Mouse (Mus musculus) intestine, embryonic 16.5 days (tissue): ENCODE results near the gene Pde2a. TPM values are rescaled to one million over a fixed set of nuclear protein-coding genes. Genes with fewer than 3 reads are reported as not detected.
A peak's percentile ranks its signal among the peaks of the same experiment; 100 is the strongest.

Source experiments
- ATAC-seq: fragments of 200-750 bp; cut with Nextera tagmentation; 2 replicates; pipeline ENCODE4 v1.8.0; 2017; ENCODE audit warnings: moderate TSS enrichment, moderate library complexity
- H3K27ac ChIP-seq: fragments of 300-500 bp; sonication (generic); 2 replicates; pipeline ENCODE4 v1.5.1; 2014; ENCODE audit warnings: mild to moderate bottlenecking, low read length
- H3K27me3 ChIP-seq: fragments of 300-500 bp; sonication (generic); replicated peaks from 2 replicates; pipeline ENCODE4 v1.6.1; 2014; ENCODE audit warnings: low read length, control low read depth, mixed read lengths; ENCODE audit not compliant: control insufficient read depth, insufficient read depth
- H3K36me3 ChIP-seq: fragments of 300-500 bp; sonication (generic); 2 replicates; pipeline ENCODE4 v1.6.1; 2014; ENCODE audit warnings: low read length, control low read depth; ENCODE audit not compliant: control insufficient read depth, insufficient read depth
- H3K4me1 ChIP-seq: fragments of 300-500 bp; sonication (generic); 2 replicates; pipeline ENCODE4 v1.6.1; 2014; ENCODE audit warnings: low read length, control low read depth, mixed read lengths; ENCODE audit not compliant: control insufficient read depth, insufficient read depth
- H3K4me2 ChIP-seq: fragments of 300-500 bp; sonication (generic); 2 replicates; pipeline ENCODE4 v1.6.1; 2014; ENCODE audit warnings: low read depth, low read length, control low read depth
- H3K4me3 ChIP-seq: fragments of 300-500 bp; sonication (generic); 2 replicates; pipeline ENCODE4 v1.5.1; 2014; ENCODE audit warnings: mild to moderate bottlenecking, low read length
- H3K9ac ChIP-seq: fragments of 300-500 bp; sonication (generic); 2 replicates; pipeline ENCODE4 v1.6.1; 2014; ENCODE audit warnings: low read depth, low read length
- H3K9me3 ChIP-seq: fragments of 300-500 bp; sonication (generic); 2 replicates; pipeline ENCODE4 v1.6.1; 2016; ENCODE audit warnings: low read length, control low read depth; ENCODE audit not compliant: control insufficient read depth
- WGBS: fragments of 180-500 bp; shearing (Covaris S2); extraction: QIAGEN DNeasy Blood & Tissue Kit; methylation state at CpG from one replicate; pipeline ENCODE4 v1.1.7; 2014; 5-methylcytosine and 5-hydroxymethylcytosine counted together
- polyA plus RNA-seq: library from polyadenylated mRNA; unstranded; fragments of >200 nt; fragmentation: Nextera tagmentation; extraction: Ambion mirVana; gene quantifications from 2 replicates; pipeline ENCODE4 v1.2.1, GENCODE M21; 2015

Pde2a gene
- polyA plus RNA-seq, 1 experiment from 2014 or later, result 23.0 TPM

DNA sequence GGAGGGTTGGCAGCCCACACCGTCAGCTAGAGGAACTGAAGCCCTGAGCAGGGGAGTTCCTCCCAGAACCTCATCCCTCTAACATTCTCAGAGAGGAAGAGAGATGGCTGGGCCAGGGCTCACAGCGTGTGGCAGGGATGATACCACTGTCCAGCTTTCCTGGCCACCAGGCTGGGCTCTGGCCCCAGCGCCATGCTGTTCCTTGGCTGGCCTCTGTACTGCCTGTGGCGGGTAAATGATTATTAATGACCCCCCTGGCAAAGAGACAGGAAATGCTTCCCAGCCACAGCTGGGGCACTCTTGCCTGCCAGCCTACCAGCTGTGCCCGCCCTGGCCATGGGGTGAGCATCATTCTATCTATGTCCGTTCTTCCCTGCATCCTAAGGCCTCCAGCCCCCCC, 33.6 kb downstream of the Pde2a start:
- no peaks in the 10 kb centered on the region for H3K9me3 ChIP-seq
- no peak overlapping the region for H3K27ac ChIP-seq
- 72% methylated on average over 6 of the region's 6 CpGs for WGBS
- no peak overlapping the region for H3K9ac ChIP-seq
- no peaks in the 10 kb centered on the region for H3K36me3 ChIP-seq
- peaks cover 17% of the 10 kb centered on the region; the same call in 1 of the 2 replicates for H3K27me3 ChIP-seq
- no peak overlapping the region for H3K4me2 ChIP-seq
- H3K4me1 ChIP-seq, result peaks cover 5% of the 10 kb centered on the region; the same call in 1 of the 2 replicates
- no peak overlapping the region for H3K4me3 ChIP-seq
- ATAC-seq, result no peak

DNA sequence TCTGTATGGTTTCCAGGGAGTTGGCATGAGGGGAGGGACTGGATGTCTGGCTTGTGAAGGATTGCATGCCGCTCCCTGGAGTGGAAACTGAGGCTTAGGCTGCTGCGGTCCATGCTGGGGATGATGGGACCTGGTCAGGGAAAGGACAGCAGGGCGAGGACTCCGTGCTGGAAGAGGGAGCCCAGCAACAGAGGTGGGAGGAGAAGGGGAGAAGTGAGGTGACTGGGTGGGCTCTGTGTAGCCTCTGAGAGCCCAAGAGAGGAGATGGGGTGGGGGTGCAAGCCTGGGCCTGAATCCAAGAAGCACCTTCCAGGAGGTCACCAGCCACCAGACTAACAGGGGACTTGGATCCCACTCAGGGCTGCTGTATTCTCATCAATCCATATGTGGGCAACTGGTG, 34.8 kb downstream of the Pde2a start:
- H3K4me3 ChIP-seq, result no peak overlapping the region
- no peak overlapping the region for H3K4me2 ChIP-seq
- no peaks in the 10 kb centered on the region for H3K36me3 ChIP-seq
- ATAC-seq, result no peak
- no peak overlapping the region for H3K27ac ChIP-seq
- no peak overlapping the region for H3K9ac ChIP-seq
- WGBS, result 61% methylated on average over 4 of the region's 4 CpGs
- H3K4me1 ChIP-seq, result peaks cover 12% of the 10 kb centered on the region
- no peaks in the 10 kb centered on the region for H3K9me3 ChIP-seq
- H3K27me3 ChIP-seq, result peaks cover 16% of the 10 kb centered on the region; the same call in 1 of the 2 replicates

DNA sequence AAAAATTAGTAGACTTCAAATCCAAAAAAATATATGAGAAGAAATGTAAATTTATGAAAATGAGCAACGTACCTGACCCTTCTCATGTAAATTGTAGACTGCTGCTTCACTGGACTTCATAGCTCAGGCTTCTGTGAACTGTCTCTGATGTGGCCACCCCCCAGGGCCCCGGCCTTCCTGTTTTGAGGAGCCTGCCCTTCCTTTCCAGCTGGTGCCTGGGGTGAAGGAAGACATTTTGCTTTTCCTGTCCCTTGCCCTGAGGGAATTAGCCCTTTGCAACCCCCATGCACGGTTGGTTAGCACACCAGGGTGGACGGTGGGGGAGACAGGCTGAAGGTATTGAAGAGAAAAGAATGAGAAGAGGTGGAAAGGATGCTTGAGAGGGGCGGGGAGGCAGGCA, 35.3 kb downstream of the Pde2a start:
- H3K27me3 ChIP-seq, result peaks cover 11% of the 10 kb centered on the region; the same call in 1 of the 2 replicates
- H3K27ac ChIP-seq, result peak overlapping the region; percentile 14; the same call in 1 of the 2 replicates
- WGBS, result 48% methylated on average over 5 of the region's 5 CpGs
- H3K4me3 ChIP-seq, result no peak overlapping the region
- no peak overlapping the region for H3K4me2 ChIP-seq
- H3K9ac ChIP-seq, result no peak overlapping the region
- no peaks in the 10 kb centered on the region for H3K9me3 ChIP-seq
- peaks cover 12% of the 10 kb centered on the region for H3K4me1 ChIP-seq
- ATAC-seq, result no peak
- H3K36me3 ChIP-seq, result no peaks in the 10 kb centered on the region

DNA sequence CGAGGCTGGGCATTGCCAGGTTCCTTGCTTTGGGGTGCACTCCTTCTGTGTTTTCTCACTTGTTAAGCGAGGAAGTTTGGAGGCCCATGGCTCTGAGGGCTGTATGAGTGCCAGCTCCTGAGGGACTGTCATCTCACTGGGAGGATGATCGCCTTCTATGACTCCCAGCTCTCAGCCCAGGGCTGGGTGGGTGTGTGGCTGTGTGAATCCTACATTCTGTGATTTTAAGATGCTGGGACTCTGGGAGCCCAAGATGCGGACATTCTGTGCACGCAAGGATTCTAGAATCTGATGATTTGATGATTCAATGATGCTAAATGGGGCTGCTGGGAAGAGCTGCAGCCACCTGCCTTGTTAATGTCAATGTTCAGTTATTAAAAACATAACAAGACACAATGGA, 35.8 kb downstream of the Pde2a start:
- no peak overlapping the region; the same call in 1 of the 2 replicates for H3K27ac ChIP-seq
- no peaks in the 10 kb centered on the region for H3K9me3 ChIP-seq
- 79% methylated on average over 5 of the region's 5 CpGs for WGBS

DNA sequence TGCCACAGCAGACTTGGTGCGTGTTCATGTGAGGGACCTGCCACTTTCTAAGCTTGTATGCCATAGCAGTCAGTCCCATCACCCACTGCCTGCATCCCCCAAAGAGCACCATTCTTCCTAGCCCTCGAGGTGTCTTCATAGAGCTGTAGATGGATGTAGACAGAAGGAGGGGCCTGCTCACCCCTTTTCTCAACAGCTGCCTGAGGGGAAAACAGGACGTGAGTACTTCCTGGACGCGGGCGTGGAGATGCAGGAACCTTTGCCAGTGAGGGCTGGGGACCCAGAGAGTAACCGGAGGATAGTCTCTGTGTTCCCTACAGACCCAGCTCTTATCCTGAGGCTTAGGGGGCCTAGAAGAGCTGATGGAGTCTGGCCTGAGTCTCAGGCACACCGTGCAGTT, 36.3 kb downstream of the Pde2a start:
- WGBS, result 59% methylated on average over 8 of the region's 8 CpGs
- Histone ChIP-seq H3K9ac (no peak overlapping the region), H3K36me3 (no peaks in the 10 kb centered on the region), H3K27me3 (peaks cover under 1% of the 10 kb centered on the region; the same call in 1 of the 2 replicates), H3K4me1 (peaks cover 12% of the 10 kb centered on the region), H3K4me2 (no peak overlapping the region), H3K27ac (peak overlapping the region; percentile 27; the same call in 1 of the 2 replicates), H3K4me3 (no peak overlapping the region), H3K9me3 (no peaks in the 10 kb centered on the region)
- ATAC-seq, result no peak

More for the DNA sequence above, 35.8 kb downstream of the Pde2a start:
- Histone ChIP-seq H3K4me2 (no peak overlapping the region), H3K27me3 (peaks cover 6% of the 10 kb centered on the region; the same call in 1 of the 2 replicates), H3K4me1 (peaks cover 12% of the 10 kb centered on the region), H3K36me3 (no peaks in the 10 kb centered on the region), H3K9ac (no peak overlapping the region), H3K4me3 (no peak overlapping the region)
- no peak for ATAC-seq

DNA sequence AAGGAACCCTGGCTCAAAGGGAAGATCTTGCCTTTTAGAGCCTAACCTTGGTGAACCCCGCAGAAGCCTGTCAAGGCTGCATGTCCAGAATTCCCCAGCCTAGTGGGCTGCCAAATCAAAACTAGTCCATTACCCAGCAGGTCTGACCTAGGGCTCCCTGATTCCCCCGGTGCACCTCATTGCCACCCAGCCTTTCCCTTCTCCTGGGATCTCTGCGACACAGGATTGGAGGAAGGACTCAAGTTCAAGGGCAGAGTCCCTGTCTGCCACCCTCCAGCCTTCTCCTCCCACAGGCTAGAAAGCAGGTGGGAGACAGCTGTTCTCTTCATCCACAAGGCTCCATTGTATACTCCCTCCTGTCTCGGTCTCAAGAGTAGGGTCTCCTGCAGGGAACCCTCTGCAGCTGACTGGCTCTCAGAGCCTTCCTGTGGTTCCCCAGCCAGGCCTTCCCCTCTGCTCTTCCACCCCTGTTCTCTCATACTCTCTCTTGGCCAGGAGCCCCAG, 36.8 kb downstream of the Pde2a start:
- no peak for ATAC-seq
- no peaks in the 10 kb centered on the region for H3K27me3 ChIP-seq
- H3K4me2 ChIP-seq, result no peak overlapping the region
- peaks cover 12% of the 10 kb centered on the region for H3K4me1 ChIP-seq
- H3K36me3 ChIP-seq, result no peaks in the 10 kb centered on the region
- H3K9ac ChIP-seq, result no peak overlapping the region
- WGBS, result 62% methylated on average over 4 of the region's 4 CpGs
- peak overlapping the region; percentile 27; the same call in 1 of the 2 replicates for H3K27ac ChIP-seq
- no peaks in the 10 kb centered on the region for H3K9me3 ChIP-seq
- H3K4me3 ChIP-seq, result no peak overlapping the region

DNA sequence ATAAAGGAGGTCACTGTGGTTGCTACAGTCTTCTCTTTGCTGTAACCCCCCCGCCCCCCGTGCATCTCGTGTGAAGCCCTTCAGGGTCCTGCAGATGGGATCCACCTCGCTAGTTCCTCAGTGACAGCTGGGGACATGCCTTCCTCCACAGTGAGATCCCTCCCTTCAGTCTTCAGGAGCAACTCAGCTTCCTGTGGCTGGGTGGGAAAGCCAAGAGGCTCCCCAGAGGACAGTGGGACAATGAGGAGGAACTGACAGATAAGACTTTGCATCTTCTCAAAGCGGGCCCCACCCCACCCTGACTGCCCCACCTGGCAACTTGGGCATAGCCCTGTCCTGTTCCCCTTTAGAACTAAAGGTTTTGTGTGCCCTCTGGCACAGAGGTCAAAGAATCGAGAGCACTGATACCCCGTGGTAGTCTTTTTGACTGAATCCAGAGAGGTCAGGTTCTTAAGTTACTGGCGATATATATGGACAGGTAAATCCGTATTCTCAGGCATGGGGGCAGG, 37.9 kb downstream of the Pde2a start:
- Histone ChIP-seq H3K27ac (no peak overlapping the region), H3K9ac (no peak overlapping the region), H3K4me1 (peaks cover 12% of the 10 kb centered on the region), H3K9me3 (no peaks in the 10 kb centered on the region), H3K4me3 (no peak overlapping the region), H3K4me2 (no peak overlapping the region), H3K27me3 (no peaks in the 10 kb centered on the region), H3K36me3 (no peaks in the 10 kb centered on the region)
- ATAC-seq, result no peak
- 70% methylated on average over 9 of the region's 9 CpGs for WGBS

DNA sequence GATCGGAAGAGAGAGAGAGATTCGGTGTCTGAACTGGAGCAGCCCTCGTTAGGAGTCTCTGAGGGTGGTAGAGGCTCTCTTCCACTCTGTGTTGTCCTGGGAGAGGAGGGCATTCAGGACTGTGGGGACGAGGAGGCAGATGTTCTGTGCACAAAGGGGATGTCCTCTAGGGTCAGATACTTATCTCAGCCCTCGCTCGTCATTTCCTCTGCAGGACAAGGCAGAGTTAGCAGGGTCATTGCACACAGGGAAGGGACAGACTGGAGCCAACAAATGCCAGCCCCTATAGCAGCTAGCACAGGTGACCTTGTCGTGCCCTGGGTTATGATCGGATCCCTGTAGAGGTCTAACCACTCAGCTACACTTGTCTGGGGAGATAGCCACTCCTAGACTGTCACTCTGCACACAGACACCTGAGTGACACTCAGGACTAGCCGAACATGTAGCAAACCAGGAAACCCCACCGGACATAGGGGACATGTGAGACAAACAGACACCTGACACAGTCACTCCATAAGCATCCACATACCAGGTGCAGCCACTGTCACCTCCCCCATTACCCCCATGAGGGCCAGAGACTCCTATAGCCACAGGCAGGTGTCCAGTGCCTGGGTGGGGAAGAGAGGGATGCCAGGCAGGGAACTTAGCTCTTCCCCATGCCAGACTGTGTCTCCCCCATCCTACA, 38.6 kb downstream of the Pde2a start:
- H3K9ac ChIP-seq, result no peak overlapping the region
- no peaks in the 10 kb centered on the region for H3K27me3 ChIP-seq
- H3K4me3 ChIP-seq, result no peak overlapping the region
- H3K4me2 ChIP-seq, result no peak overlapping the region
- H3K36me3 ChIP-seq, result no peaks in the 10 kb centered on the region
- 58% methylated on average over 10 of the region's 10 CpGs for WGBS
- no peak overlapping the region for H3K27ac ChIP-seq
- H3K4me1 ChIP-seq, result peaks cover 17% of the 10 kb centered on the region
- H3K9me3 ChIP-seq, result no peaks in the 10 kb centered on the region
- no peak for ATAC-seq

DNA sequence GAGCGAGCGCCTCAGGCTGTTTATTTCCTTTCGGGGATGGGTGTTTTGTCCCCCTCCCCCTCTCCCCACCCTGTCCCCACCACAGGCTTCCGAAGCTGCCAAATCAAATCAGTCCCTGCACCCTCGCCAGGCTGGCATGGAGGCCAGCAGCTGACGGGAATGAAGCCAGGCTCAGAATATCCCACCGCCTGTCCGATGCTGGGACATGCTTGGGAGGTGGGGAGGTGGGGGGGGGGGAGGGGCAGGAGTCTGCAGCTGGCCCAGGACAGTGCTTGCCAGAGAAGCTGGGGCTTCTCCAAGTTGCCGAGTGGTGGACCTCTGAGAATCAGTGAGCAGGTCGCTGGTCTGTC, 39.1 kb downstream of the Pde2a start:
- peaks cover 22% of the 10 kb centered on the region for H3K4me1 ChIP-seq

More for the DNA sequence above, 39.1 kb downstream of the Pde2a start:
- Histone ChIP-seq H3K4me3 (no peak overlapping the region), H3K27ac (no peak overlapping the region), H3K9me3 (no peaks in the 10 kb centered on the region), H3K36me3 (no peaks in the 10 kb centered on the region), H3K27me3 (no peaks in the 10 kb centered on the region), H3K9ac (no peak overlapping the region), H3K4me2 (no peak overlapping the region)
- WGBS, result 42% methylated on average over 10 of the region's 10 CpGs
- no peak for ATAC-seq
